Mouse (Mus musculus): Measurements from ENCODE around the gene Pax2. TPM values are rescaled to one million over a fixed set of nuclear protein-coding genes. Genes with fewer than 3 reads are reported as not detected.
A peak's percentile ranks its signal among the peaks of the same experiment; 100 is the strongest.
"Not testable (repeated sequence)": the region's sequence is repeated elsewhere in the genome, so short reads cannot be mapped to it uniquely, and the experiment has no call there.

The Pax2 gene
- polyA plus RNA-seq, 1 experiment from 2014 or later, result not detected

- ATAC-seq (ENCODE audit: insufficient number of reproducible peaks, insufficient read depth, low FRiP score, low read depth), result no peak
- H3K4me1 ChIP-seq (ENCODE audit: control insufficient read depth, insufficient read depth, low read length), result peaks cover 24% of the 10 kb centered on the region
- no peak overlapping the region for H3K27ac ChIP-seq (ENCODE audit: low read length)
- no peak overlapping the region for H3K4me3 ChIP-seq (ENCODE audit: low read depth, low read length)
- peaks cover 71% of the 10 kb centered on the region for H3K27me3 ChIP-seq (ENCODE audit: control insufficient read depth, insufficient read depth, low read length)
- H3K4me2 ChIP-seq (replicated peaks; ENCODE audit: low read depth, low read length), result no peak overlapping the region
- H3K9ac ChIP-seq (replicated peaks; ENCODE audit: low read depth, low read length), result no peak overlapping the region
- 12% methylated on average over 11 of the region's 11 CpGs for WGBS
- no peaks in the 10 kb centered on the region for H3K36me3 ChIP-seq (ENCODE audit: control insufficient read depth, insufficient read depth, low read length)
- no peaks in the 10 kb centered on the region for H3K9me3 ChIP-seq (ENCODE audit: control insufficient read depth, low read depth, low read length)
Measured at GRCm38 (mm10) chr19:44834218-44835041, 78.6 kb downstream of the Pax2 start.

- 4% methylated on average over 34 of the region's 34 CpGs for WGBS
- Histone ChIP-seq H3K4me2 (replicated peaks; ENCODE audit: low read depth, low read length) (peak overlapping the region; percentile 78), H3K27me3 (ENCODE audit: control insufficient read depth, insufficient read depth, low read length) (peaks cover 72% of the 10 kb centered on the region), H3K36me3 (ENCODE audit: control insufficient read depth, insufficient read depth, low read length) (no peaks in the 10 kb centered on the region), H3K9ac (replicated peaks; ENCODE audit: low read depth, low read length) (no peak overlapping the region), H3K27ac (ENCODE audit: low read length) (no peak overlapping the region), H3K4me1 (ENCODE audit: control insufficient read depth, insufficient read depth, low read length) (peaks cover 24% of the 10 kb centered on the region), H3K4me3 (ENCODE audit: low read depth, low read length) (peak overlapping the region; percentile 39), H3K9me3 (ENCODE audit: control insufficient read depth, low read depth, low read length) (no peaks in the 10 kb centered on the region)
- ATAC-seq (ENCODE audit: insufficient number of reproducible peaks, insufficient read depth, low FRiP score, low read depth), result peak; percentile 25; the same call in 1 of the 2 replicates
Measured at GRCm38 (mm10) chr19:44835042-44835930, 79.4 kb downstream of the Pax2 start.

GRCm38 (mm10) chr19:44835931-44836861 is 80.4 kb downstream of the Pax2 start:
- Histone ChIP-seq H3K36me3 (ENCODE audit: control insufficient read depth, insufficient read depth, low read length) (no peaks in the 10 kb centered on the region), H3K27ac (ENCODE audit: low read length) (no peak overlapping the region), H3K4me2 (replicated peaks; ENCODE audit: low read depth, low read length) (peak overlapping the region; percentile 78), H3K4me3 (ENCODE audit: low read depth, low read length) (peak overlapping the region; percentile 39), H3K9ac (replicated peaks; ENCODE audit: low read depth, low read length) (0 out of 2 replicates have a peak overlapping the region, but pooled peaks have one; percentile 14), H3K4me1 (ENCODE audit: control insufficient read depth, insufficient read depth, low read length) (peaks cover 24% of the 10 kb centered on the region), H3K27me3 (ENCODE audit: control insufficient read depth, insufficient read depth, low read length) (peaks cover 69% of the 10 kb centered on the region), H3K9me3 (ENCODE audit: control insufficient read depth, low read depth, low read length) (no peaks in the 10 kb centered on the region)
- 0 out of 2 replicates have a peak, but pooled peaks have one; percentile 14 for ATAC-seq (ENCODE audit: insufficient number of reproducible peaks, insufficient read depth, low FRiP score, low read depth)
- under 1% methylated on average over 71 of the region's 71 CpGs for WGBS

GRCm38 (mm10) chr19:44837426-44838205 is 81.8 kb downstream of the Pax2 start:
- H3K4me3 ChIP-seq (ENCODE audit: low read depth, low read length), result no peak overlapping the region
- no peak overlapping the region for H3K27ac ChIP-seq (ENCODE audit: low read length)
- 2% methylated on average over 37 of the region's 37 CpGs for WGBS
- peak overlapping the region; percentile 23; the same call in 1 of the 2 replicates for H3K4me2 ChIP-seq (replicated peaks; ENCODE audit: low read depth, low read length)
- H3K9me3 ChIP-seq (ENCODE audit: control insufficient read depth, low read depth, low read length), result no peaks in the 10 kb centered on the region
- ATAC-seq (ENCODE audit: insufficient number of reproducible peaks, insufficient read depth, low FRiP score, low read depth), result no peak
- H3K4me1 ChIP-seq (ENCODE audit: control insufficient read depth, insufficient read depth, low read length), result peaks cover 24% of the 10 kb centered on the region
- peaks cover 62% of the 10 kb centered on the region for H3K27me3 ChIP-seq (ENCODE audit: control insufficient read depth, insufficient read depth, low read length)
- no peaks in the 10 kb centered on the region for H3K36me3 ChIP-seq (ENCODE audit: control insufficient read depth, insufficient read depth, low read length)
- H3K9ac ChIP-seq (replicated peaks; ENCODE audit: low read depth, low read length), result no peak overlapping the region

- H3K27me3 ChIP-seq (ENCODE audit: control insufficient read depth, insufficient read depth, low read length), result peaks cover 56% of the 10 kb centered on the region
- ATAC-seq (ENCODE audit: insufficient number of reproducible peaks, insufficient read depth, low FRiP score, low read depth), result no peak
- no peak overlapping the region for H3K4me2 ChIP-seq (replicated peaks; ENCODE audit: low read depth, low read length)
- H3K9ac ChIP-seq (replicated peaks; ENCODE audit: low read depth, low read length), result no peak overlapping the region
- H3K36me3 ChIP-seq (ENCODE audit: control insufficient read depth, insufficient read depth, low read length), result no peaks in the 10 kb centered on the region
- no peak overlapping the region for H3K4me3 ChIP-seq (ENCODE audit: low read depth, low read length)
- no peaks in the 10 kb centered on the region for H3K9me3 ChIP-seq (ENCODE audit: control insufficient read depth, low read depth, low read length)
- WGBS, result 17% methylated on average over 9 of the region's 9 CpGs
- peaks cover 24% of the 10 kb centered on the region for H3K4me1 ChIP-seq (ENCODE audit: control insufficient read depth, insufficient read depth, low read length)
- H3K27ac ChIP-seq (ENCODE audit: low read length), result no peak overlapping the region
Measured at GRCm38 (mm10) chr19:44838321-44838720, 82.5 kb downstream of the Pax2 start.

- H3K9ac ChIP-seq (replicated peaks; ENCODE audit: low read depth, low read length); H3K9me3 ChIP-seq (ENCODE audit: control insufficient read depth, low read depth, low read length); ATAC-seq (ENCODE audit: insufficient number of reproducible peaks, insufficient read depth, low FRiP score, low read depth); H3K4me1 ChIP-seq (ENCODE audit: control insufficient read depth, insufficient read depth, low read length); H3K4me3 ChIP-seq (ENCODE audit: low read depth, low read length); H3K36me3 ChIP-seq (ENCODE audit: control insufficient read depth, insufficient read depth, low read length); H3K4me2 ChIP-seq (replicated peaks; ENCODE audit: low read depth, low read length); H3K27ac ChIP-seq (ENCODE audit: low read length): not testable (repeated sequence)
- WGBS, result 90% methylated on average over 15 of the region's 15 CpGs
- H3K27me3 ChIP-seq (ENCODE audit: control insufficient read depth, insufficient read depth, low read length), result peaks cover 14% of the 10 kb centered on the region; the same call in 1 of the 2 replicates
Measured at GRCm38 (mm10) chr19:44842661-44843060, 86.8 kb downstream of the Pax2 start.

GRCm38 (mm10) chr19:44849465-44849864 is 93.6 kb downstream of the Pax2 start:
- Histone ChIP-seq H3K27ac (ENCODE audit: low read length) (no peak overlapping the region), H3K9ac (replicated peaks; ENCODE audit: low read depth, low read length) (no peak overlapping the region), H3K9me3 (ENCODE audit: control insufficient read depth, low read depth, low read length) (no peaks in the 10 kb centered on the region), H3K4me3 (ENCODE audit: low read depth, low read length) (no peak overlapping the region), H3K4me1 (ENCODE audit: control insufficient read depth, insufficient read depth, low read length) (no peaks in the 10 kb centered on the region), H3K36me3 (ENCODE audit: control insufficient read depth, insufficient read depth, low read length) (no peaks in the 10 kb centered on the region), H3K27me3 (ENCODE audit: control insufficient read depth, insufficient read depth, low read length) (no peaks in the 10 kb centered on the region), H3K4me2 (replicated peaks; ENCODE audit: low read depth, low read length) (no peak overlapping the region)
- WGBS, result 68% methylated on average over 12 of the region's 12 CpGs
- ATAC-seq (ENCODE audit: insufficient number of reproducible peaks, insufficient read depth, low FRiP score, low read depth), result no peak
